Mouse (Mus musculus) retina, postnatal 1 day (tissue): Measurements from ENCODE around the gene Vsig10l.

Source experiments
- DNase-seq: peaks from one replicate; pipeline ENCODE4 v3.0.0-alpha.2; 2012

The Vsig10l gene

GRCm38 (mm10) chr7:43463976-43464375, 1.0 kb downstream of the Vsig10l start:
- DNase-seq, result no peak

- no peak for DNase-seq
These were observed 2.0 kb downstream of the Vsig10l start for GRCm38 (mm10) chr7:43464864-43465343.

GRCm38 (mm10) chr7:43465344-43466098, 2.6 kb downstream of the Vsig10l start:
- DNase-seq, result peak; percentile 95

GRCm38 (mm10) chr7:43466099-43466694, 3.2 kb downstream of the Vsig10l start:
- peak; percentile 88 for DNase-seq

GRCm38 (mm10) chr7:43470373-43470772, 7.4 kb downstream of the Vsig10l start:
- DNase-seq, result peak; percentile 66

GRCm38 (mm10) chr7:43475706-43476105, 12.8 kb downstream of the Vsig10l start:
- DNase-seq, result no peak

- peak; percentile 56 for DNase-seq
These were observed 13.4 kb downstream of the Vsig10l start for GRCm38 (mm10) chr7:43476376-43476775.

- DNase-seq, result no peak
These were observed 18.2 kb downstream of the Vsig10l start for GRCm38 (mm10) chr7:43481191-43481590.

GRCm38 (mm10) chr7:43482090-43482716, 19.3 kb downstream of the Vsig10l start:
- peak; percentile 82 for DNase-seq

- DNase-seq, result peak; percentile 33
These were observed 20.3 kb downstream of the Vsig10l start for GRCm38 (mm10) chr7:43483236-43483635.

GRCm38 (mm10) chr7:43488646-43489045, 25.7 kb downstream of the Vsig10l start:
- peak; percentile 74 for DNase-seq

- peak; percentile 52 for DNase-seq
These were observed 26.7 kb downstream of the Vsig10l start, which contains the start of gene Iglon5 for GRCm38 (mm10) chr7:43489631-43490125. Gene Iglon5 (minus strand): TSS chr7:43490075.

- DNase-seq, result peak; percentile 84
These were observed 27.2 kb downstream of the Vsig10l start for GRCm38 (mm10) chr7:43490182-43490584.

GRCm38 (mm10) chr7:43490861-43491260, 27.9 kb downstream of the Vsig10l start:
- DNase-seq, result no peak

GRCm38 (mm10) chr7:43495343-43496021, 32.5 kb downstream of the Vsig10l start:
- DNase-seq, result peak; percentile 84

- no peak for DNase-seq
These were observed 48.9 kb downstream of the Vsig10l start for GRCm38 (mm10) chr7:43511707-43512478.

- DNase-seq, result no peak
These were observed 49.6 kb downstream of the Vsig10l start for GRCm38 (mm10) chr7:43512519-43512918.

GRCm38 (mm10) chr7:43515076-43515475, 52.1 kb downstream of the Vsig10l start:
- DNase-seq, result no peak

GRCm38 (mm10) chr7:43518341-43518740, 55.4 kb downstream of the Vsig10l start:
- DNase-seq, result peak; percentile 38
